Comparison of ENCODE assay signal across 10 mouse cellular contexts in genomic region chr2:25496462-25496861, GRCm38 (mm10). TPM values are rescaled to one million over a fixed set of nuclear protein-coding genes. Genes with fewer than 3 reads are reported as not detected.
A peak's percentile ranks its signal among the peaks of the same experiment; 100 is the strongest.
DNase-seq lines count a peak whose midpoint lies in the region; ATAC-seq lines count a peak whose summit lies in the region.
"Had no signal": no experiment of that assay in that cellular context is flagged by ENCODE, and none has a peak within 500 bp of the region (broad histone marks: within the 10 kb centered on the region; RNA-seq: fewer than 3 reads in every experiment).

No protein-coding gene starts in this region.

- no peaks in the 10 kb centered on the region for H3K9me3 ChIP-seq in forebrain, embryonic 14.5 days (replicated peaks; ENCODE audit: control insufficient read depth, low read length)
- H3K9me3 ChIP-seq in forebrain, embryonic 13.5 days (replicated peaks) = no peaks in the 10 kb centered on the region
- H3K9me3 ChIP-seq in midbrain, embryonic 14.5 days (ENCODE audit: control insufficient read depth, low read length) = no peaks in the 10 kb centered on the region
- no peaks in the 10 kb centered on the region for H3K9me3 ChIP-seq in midbrain, embryonic 13.5 days
- H3K9me3 ChIP-seq: neural tube, embryonic 13.5 days had no signal

- no peak overlapping the region for H3K9ac ChIP-seq in forebrain, embryonic 14.5 days (ENCODE audit: low read length)
- H3K9ac ChIP-seq in forebrain, embryonic 13.5 days = no peak overlapping the region
- no peak overlapping the region for H3K9ac ChIP-seq in midbrain, embryonic 14.5 days (replicated peaks; ENCODE audit: low read length)
- no peak overlapping the region for H3K9ac ChIP-seq in midbrain, embryonic 13.5 days (replicated peaks)
- H3K9ac ChIP-seq: neural tube, embryonic 13.5 days had no signal

- 40% methylated on average over 4 of the region's 4 CpGs for WGBS in forebrain, embryonic 14.5 days
- 42% methylated on average over 4 of the region's 4 CpGs for WGBS in forebrain, embryonic 13.5 days
- 45% methylated on average over 4 of the region's 4 CpGs for WGBS in midbrain, embryonic 14.5 days
- 47% methylated on average over 4 of the region's 4 CpGs for WGBS in midbrain, embryonic 13.5 days

- ATAC-seq in forebrain, embryonic 14.5 days = no peak
- ATAC-seq in forebrain, embryonic 13.5 days = no peak
- ATAC-seq in midbrain, embryonic 14.5 days (ENCODE audit: low FRiP score, low TSS enrichment) = no peak
- ATAC-seq in midbrain, embryonic 13.5 days = no peak

- no peak overlapping the region for H3K4me3 ChIP-seq in forebrain, embryonic 14.5 days (ENCODE audit: low read depth, low read length)
- H3K4me3 ChIP-seq in forebrain, embryonic 13.5 days = no peak overlapping the region
- no peak overlapping the region for H3K4me3 ChIP-seq in midbrain, embryonic 14.5 days (replicated peaks; ENCODE audit: low read depth, low read length)
- no peak overlapping the region for H3K4me3 ChIP-seq in midbrain, embryonic 13.5 days (replicated peaks)
- H3K4me3 ChIP-seq: neural tube, embryonic 13.5 days had no signal

- H3K4me2 ChIP-seq in forebrain, embryonic 14.5 days (ENCODE audit: low read length) = no peak overlapping the region
- no peak overlapping the region for H3K4me2 ChIP-seq in forebrain, embryonic 13.5 days
- H3K4me2 ChIP-seq in midbrain, embryonic 14.5 days (ENCODE audit: low read length) = no peak overlapping the region
- H3K4me2 ChIP-seq in midbrain, embryonic 13.5 days (replicated peaks) = no peak overlapping the region
- H3K4me2 ChIP-seq: neural tube, embryonic 13.5 days had no signal

- H3K36me3 ChIP-seq in forebrain, embryonic 14.5 days (ENCODE audit: control insufficient read depth, insufficient read depth, low read length) = no peaks in the 10 kb centered on the region
- no peaks in the 10 kb centered on the region for H3K36me3 ChIP-seq in forebrain, embryonic 13.5 days (ENCODE audit: poor library complexity, severe bottlenecking)
- H3K36me3 ChIP-seq in midbrain, embryonic 14.5 days (ENCODE audit: control insufficient read depth, insufficient read depth, low read length) = no peaks in the 10 kb centered on the region
- no peaks in the 10 kb centered on the region for H3K36me3 ChIP-seq in midbrain, embryonic 13.5 days
- H3K36me3 ChIP-seq: neural tube, embryonic 13.5 days had no signal

- peaks cover 3% of the 10 kb centered on the region for H3K4me1 ChIP-seq in forebrain, embryonic 14.5 days (ENCODE audit: control insufficient read depth, insufficient read depth, low read length)
- H3K4me1 ChIP-seq in forebrain, embryonic 13.5 days = peaks cover 10% of the 10 kb centered on the region
- H3K4me1 ChIP-seq in midbrain, embryonic 14.5 days (ENCODE audit: control insufficient read depth, insufficient read depth, low read length) = peaks cover 6% of the 10 kb centered on the region
- peaks cover 7% of the 10 kb centered on the region for H3K4me1 ChIP-seq in midbrain, embryonic 13.5 days (replicated peaks)

- H3K27ac ChIP-seq in forebrain, embryonic 14.5 days (ENCODE audit: low read depth, low read length) = no peak overlapping the region
- no peak overlapping the region for H3K27ac ChIP-seq in forebrain, embryonic 13.5 days
- H3K27ac ChIP-seq in midbrain, embryonic 14.5 days (replicated peaks; ENCODE audit: low read depth, low read length) = no peak overlapping the region
- no peak overlapping the region for H3K27ac ChIP-seq in midbrain, embryonic 13.5 days
- H3K27ac ChIP-seq: neural tube, embryonic 13.5 days had no signal

- peak; percentile 57 for DNase-seq in forebrain, embryonic 14.5 days (ENCODE audit: low spot score)
- DNase-seq in midbrain, embryonic 14.5 days = peak; percentile 61
- DNase-seq in cerebellum, adult 9-11 months = peak; percentile 76
- peak; percentile 71 for DNase-seq in retina, postnatal 1 day
- no peak for DNase-seq in urinary bladder, postnatal 14 days (ENCODE audit: low spot score)
- DNase-seq in left cerebral cortex, adult 18-20 months (ENCODE audit: low spot score in 2 of 2) = no peak

- H3K27me3 ChIP-seq in forebrain, embryonic 14.5 days (replicated peaks; ENCODE audit: control insufficient read depth, insufficient read depth, low read length) = no peaks in the 10 kb centered on the region
- no peaks in the 10 kb centered on the region for H3K27me3 ChIP-seq in forebrain, embryonic 13.5 days
- H3K27me3 ChIP-seq in midbrain, embryonic 14.5 days (ENCODE audit: control insufficient read depth, insufficient read depth, low read length) = no peaks in the 10 kb centered on the region
- H3K27me3 ChIP-seq in midbrain, embryonic 13.5 days = no peaks in the 10 kb centered on the region
- H3K27me3 ChIP-seq: neural tube, embryonic 13.5 days had no signal

RNA-seq across cellular contexts. Expression of gene Lcn12, which starts 2.8 kb away (rescaled TPM):
- not detected in 2 replicates for polyA plus RNA-seq in forebrain, embryonic 14.5 days (2014; fragmentation: Nextera tagmentation; extraction: Ambion mirVana)
- not detected in 2 replicates for polyA plus RNA-seq in forebrain, embryonic 13.5 days (2015; fragmentation: Nextera tagmentation; extraction: Ambion mirVana)
- not detected in 2 replicates for polyA plus RNA-seq in midbrain, embryonic 14.5 days (2014; fragmentation: Nextera tagmentation; extraction: Ambion mirVana)
- not detected in 2 replicates for polyA plus RNA-seq in midbrain, embryonic 13.5 days (2015; fragmentation: Nextera tagmentation; extraction: Ambion mirVana)
- total RNA-seq in left cerebral cortex, adult 18-20 months (2021) = not detected
- polyA plus RNA-seq: limb, embryonic 11.5 days; neural tube, embryonic 13.5 days had no signal

RNA-seq across cellular contexts. Expression of gene Fbxw5, which starts 4.1 kb away (rescaled TPM):
- polyA plus RNA-seq in forebrain, embryonic 14.5 days (2014; fragmentation: Nextera tagmentation; extraction: Ambion mirVana) = 77.9 and 102 TPM in 2 replicates
- polyA plus RNA-seq in forebrain, embryonic 13.5 days (2015; fragmentation: Nextera tagmentation; extraction: Ambion mirVana) = 97.9 and 103 TPM in 2 replicates
- 110 and 117 TPM in 2 replicates for polyA plus RNA-seq in midbrain, embryonic 14.5 days (2014; fragmentation: Nextera tagmentation; extraction: Ambion mirVana)
- 120 and 122 TPM in 2 replicates for polyA plus RNA-seq in midbrain, embryonic 13.5 days (2015; fragmentation: Nextera tagmentation; extraction: Ambion mirVana)
- 100 to 1,000 TPM; 105 to 114 TPM for total RNA-seq in left cerebral cortex, adult 18-20 months (2021)

RNA-seq across cellular contexts. Expression of gene C8g, which starts 5.1 kb away (rescaled TPM):
- 4.0 and 4.1 TPM in 2 replicates for polyA plus RNA-seq in forebrain, embryonic 14.5 days (2014; fragmentation: Nextera tagmentation; extraction: Ambion mirVana)
- 4.2 and 5.2 TPM in 2 replicates for polyA plus RNA-seq in forebrain, embryonic 13.5 days (2015; fragmentation: Nextera tagmentation; extraction: Ambion mirVana)
- polyA plus RNA-seq in midbrain, embryonic 14.5 days (2014; fragmentation: Nextera tagmentation; extraction: Ambion mirVana) = 5.5 and 6.1 TPM in 2 replicates
- polyA plus RNA-seq in midbrain, embryonic 13.5 days (2015; fragmentation: Nextera tagmentation; extraction: Ambion mirVana) = 5.6 and 7.2 TPM in 2 replicates
- total RNA-seq in left cerebral cortex, adult 18-20 months (2021) = under 1 TPM; 0.52 to 0.74 TPM

RNA-seq across cellular contexts. Expression of gene Ptgds, which starts 26.6 kb away (rescaled TPM):
- 170 and 301 TPM in 2 replicates for polyA plus RNA-seq in forebrain, embryonic 14.5 days (2014; fragmentation: Nextera tagmentation; extraction: Ambion mirVana)
- polyA plus RNA-seq in forebrain, embryonic 13.5 days (2015; fragmentation: Nextera tagmentation; extraction: Ambion mirVana) = 7.6 and 9.7 TPM in 2 replicates
- polyA plus RNA-seq in midbrain, embryonic 14.5 days (2014; fragmentation: Nextera tagmentation; extraction: Ambion mirVana) = 3.7 and 71.9 TPM in 2 replicates
- polyA plus RNA-seq in midbrain, embryonic 13.5 days (2015; fragmentation: Nextera tagmentation; extraction: Ambion mirVana) = 48.6 and 80.5 TPM in 2 replicates
- total RNA-seq in left cerebral cortex, adult 18-20 months (2021) = 1,000 to 10,000 TPM; 2,769 to 3,095 TPM
- polyA plus RNA-seq: limb, embryonic 11.5 days had no signal

RNA-seq across cellular contexts. Expression of gene Paxx, which starts 35.6 kb away (rescaled TPM):
- polyA plus RNA-seq in forebrain, embryonic 14.5 days (2014; fragmentation: Nextera tagmentation; extraction: Ambion mirVana) = 93.2 and 101 TPM in 2 replicates
- polyA plus RNA-seq in forebrain, embryonic 13.5 days (2015; fragmentation: Nextera tagmentation; extraction: Ambion mirVana) = 62.0 and 65.9 TPM in 2 replicates
- 95.4 and 126 TPM in 2 replicates for polyA plus RNA-seq in midbrain, embryonic 14.5 days (2014; fragmentation: Nextera tagmentation; extraction: Ambion mirVana)
- 85.7 and 92.1 TPM in 2 replicates for polyA plus RNA-seq in midbrain, embryonic 13.5 days (2015; fragmentation: Nextera tagmentation; extraction: Ambion mirVana)
- total RNA-seq in left cerebral cortex, adult 18-20 months (2021) = 10 to 100 TPM; 64.5 to 69.1 TPM

Comparison
In these comparisons a context has a peak if more than half of its experiments do, and no peak if none do; other contexts are left out.
1. DNase-seq: peak in forebrain, embryonic 14.5 days (single experiment), midbrain, embryonic 14.5 days (single experiment), cerebellum, adult 9-11 months (single experiment) and retina, postnatal 1 day (single experiment); none in urinary bladder, postnatal 14 days (single experiment) and left cerebral cortex, adult 18-20 months (0 of 2).